Mouse (Mus musculus): ENCODE results near the gene Ankmy2. TPM values are rescaled to one million over a fixed set of nuclear protein-coding genes. Genes with fewer than 3 reads are reported as not detected.
A peak's percentile ranks its signal among the peaks of the same experiment; 100 is the strongest.
"Not testable (repeated sequence)": the region's sequence is repeated elsewhere in the genome, so short reads cannot be mapped to it uniquely, and the experiment has no call there.

The Ankmy2 gene
- polyA plus RNA-seq, 1 experiment from 2014 or later: 36.9 TPM

- Histone ChIP-seq H3K4me2 (no peak overlapping the region), H3K4me3 (replicated peaks) (no peak overlapping the region), H3K27ac (no peak overlapping the region), H3K9me3 (replicated peaks) (no peaks in the 10 kb centered on the region), H3K36me3 (peaks cover 6% of the 10 kb centered on the region; the same call in 1 of the 2 replicates), H3K4me1 (0 out of 2 replicates have a peak, but pooled peaks cover 5% of the 10 kb centered on the region), H3K9ac (no peak overlapping the region), H3K27me3 (no peaks in the 10 kb centered on the region)
- ATAC-seq (replicated peaks; ENCODE audit: low FRiP score): no peak
- 82% methylated on average over 7 of the region's 7 CpGs for WGBS
Measured at GRCm38 (mm10) chr12:36164126-36164791, 7.3 kb downstream of the Ankmy2 start.

GRCm38 (mm10) chr12:36165299-36165698 lies 8.4 kb downstream of the Ankmy2 start:
- Histone ChIP-seq H3K4me2 (no peak overlapping the region), H3K36me3 (peaks cover 12% of the 10 kb centered on the region), H3K4me1 (0 out of 2 replicates have a peak, but pooled peaks cover 5% of the 10 kb centered on the region), H3K27ac (no peak overlapping the region), H3K9me3 (replicated peaks) (no peaks in the 10 kb centered on the region), H3K4me3 (replicated peaks) (no peak overlapping the region), H3K27me3 (no peaks in the 10 kb centered on the region), H3K9ac (no peak overlapping the region)
- 0 out of 2 replicates have a peak, but pooled peaks have one; percentile 6 for ATAC-seq (replicated peaks; ENCODE audit: low FRiP score)
- WGBS: 62% methylated on average over 1 of the region's 1 CpGs

GRCm38 (mm10) chr12:36177227-36177626 lies 20.3 kb downstream of the Ankmy2 start:
- Histone ChIP-seq H3K9me3 (replicated peaks) (no peaks in the 10 kb centered on the region), H3K27ac (no peak overlapping the region), H3K36me3 (peaks cover 73% of the 10 kb centered on the region), H3K4me1 (no peaks in the 10 kb centered on the region), H3K4me3 (replicated peaks) (no peak overlapping the region), H3K9ac (no peak overlapping the region), H3K4me2 (no peak overlapping the region), H3K27me3 (no peaks in the 10 kb centered on the region)
- WGBS: 88% methylated on average over 5 of the region's 5 CpGs
- no peak for ATAC-seq (replicated peaks; ENCODE audit: low FRiP score)

GRCm38 (mm10) chr12:36182570-36182969 lies 25.7 kb downstream of the Ankmy2 start:
- Histone ChIP-seq H3K4me2 (no peak overlapping the region), H3K36me3 (peaks cover 63% of the 10 kb centered on the region), H3K9me3 (replicated peaks) (no peaks in the 10 kb centered on the region), H3K27me3 (no peaks in the 10 kb centered on the region), H3K4me1 (no peaks in the 10 kb centered on the region), H3K4me3 (replicated peaks) (no peak overlapping the region), H3K9ac (no peak overlapping the region), H3K27ac (no peak overlapping the region)
- ATAC-seq (replicated peaks; ENCODE audit: low FRiP score): no peak
- WGBS: 70% methylated on average over 6 of the region's 6 CpGs

- no peak overlapping the region for H3K27ac ChIP-seq
- no peak overlapping the region for H3K9ac ChIP-seq
- H3K9me3 ChIP-seq (replicated peaks): no peaks in the 10 kb centered on the region
- no peaks in the 10 kb centered on the region for H3K4me1 ChIP-seq
- 73% methylated on average over 6 of the region's 6 CpGs for WGBS
- ATAC-seq (replicated peaks; ENCODE audit: low FRiP score): no peak
- H3K36me3 ChIP-seq: peaks cover 78% of the 10 kb centered on the region
- no peak overlapping the region for H3K4me3 ChIP-seq (replicated peaks)
- H3K27me3 ChIP-seq: no peaks in the 10 kb centered on the region
- H3K4me2 ChIP-seq: no peak overlapping the region
Measured at GRCm38 (mm10) chr12:36187081-36187480, 30.2 kb downstream of the Ankmy2 start.

- no peak for ATAC-seq (replicated peaks; ENCODE audit: low FRiP score)
- WGBS: 82% methylated on average over 3 of the region's 3 CpGs
- no peak overlapping the region for H3K4me2 ChIP-seq
- peaks cover 73% of the 10 kb centered on the region for H3K36me3 ChIP-seq
- H3K4me3 ChIP-seq (replicated peaks): no peak overlapping the region
- no peak overlapping the region for H3K27ac ChIP-seq
- no peaks in the 10 kb centered on the region for H3K4me1 ChIP-seq
- no peak overlapping the region for H3K9ac ChIP-seq
- no peaks in the 10 kb centered on the region for H3K27me3 ChIP-seq
- no peaks in the 10 kb centered on the region for H3K9me3 ChIP-seq (replicated peaks)
Measured at GRCm38 (mm10) chr12:36189610-36190009, 32.7 kb downstream of the Ankmy2 start.

- Histone ChIP-seq H3K4me3 (replicated peaks) (no peak overlapping the region), H3K9me3 (replicated peaks) (no peaks in the 10 kb centered on the region), H3K9ac (no peak overlapping the region), H3K27me3 (no peaks in the 10 kb centered on the region), H3K4me1 (no peaks in the 10 kb centered on the region), H3K4me2 (no peak overlapping the region), H3K36me3 (peaks cover 81% of the 10 kb centered on the region), H3K27ac (no peak overlapping the region)
- 86% methylated on average over 5 of the region's 5 CpGs for WGBS
- no peak for ATAC-seq (replicated peaks; ENCODE audit: low FRiP score)
Measured at GRCm38 (mm10) chr12:36190343-36190742, 33.4 kb downstream of the Ankmy2 start.

- H3K4me1 ChIP-seq: no peaks in the 10 kb centered on the region
- no peak for ATAC-seq (replicated peaks; ENCODE audit: low FRiP score)
- no peak overlapping the region for H3K4me2 ChIP-seq
- WGBS: 94% methylated on average over 7 of the region's 7 CpGs
- peaks cover 19% of the 10 kb centered on the region for H3K9me3 ChIP-seq (replicated peaks)
- no peak overlapping the region for H3K4me3 ChIP-seq (replicated peaks)
- no peak overlapping the region for H3K27ac ChIP-seq
- H3K27me3 ChIP-seq: no peaks in the 10 kb centered on the region
- no peak overlapping the region for H3K9ac ChIP-seq
- H3K36me3 ChIP-seq: peaks cover 82% of the 10 kb centered on the region
Measured at GRCm38 (mm10) chr12:36194976-36195375, 38.1 kb downstream of the Ankmy2 start.

GRCm38 (mm10) chr12:36205579-36206119 lies 48.7 kb downstream of the Ankmy2 start:
- not testable (repeated sequence) for H3K4me1 ChIP-seq

GRCm38 (mm10) chr12:36207072-36207799 lies 50.3 kb downstream of the Ankmy2 start:
- peak; percentile 83 for ATAC-seq (replicated peaks; ENCODE audit: low FRiP score)
- no peaks in the 10 kb centered on the region for H3K36me3 ChIP-seq
- WGBS: 43% methylated on average over 9 of the region's 9 CpGs
- no peaks in the 10 kb centered on the region for H3K27me3 ChIP-seq
- H3K4me3 ChIP-seq (replicated peaks): no peak overlapping the region
- H3K27ac ChIP-seq: no peak overlapping the region
- no peak overlapping the region for H3K9ac ChIP-seq
- peak overlapping the region; percentile 23 for H3K4me2 ChIP-seq
- no peaks in the 10 kb centered on the region for H3K9me3 ChIP-seq (replicated peaks)
- H3K4me1 ChIP-seq: 0 out of 2 replicates have a peak, but pooled peaks cover 3% of the 10 kb centered on the region

More at GRCm38 (mm10) chr12:36205579-36206119, 48.7 kb downstream of the Ankmy2 start:
- not testable (repeated sequence) for H3K27me3 ChIP-seq; H3K9ac ChIP-seq; ATAC-seq (replicated peaks; ENCODE audit: low FRiP score); H3K9me3 ChIP-seq (replicated peaks); H3K36me3 ChIP-seq; H3K4me2 ChIP-seq; H3K4me3 ChIP-seq (replicated peaks); H3K27ac ChIP-seq
- WGBS: 50% methylated on average over 5 of the region's 5 CpGs

- H3K27me3 ChIP-seq: no peaks in the 10 kb centered on the region
- H3K4me1 ChIP-seq: 0 out of 2 replicates have a peak, but pooled peaks cover 3% of the 10 kb centered on the region
- no peaks in the 10 kb centered on the region for H3K36me3 ChIP-seq
- 67% methylated on average over 7 of the region's 7 CpGs for WGBS
- H3K9me3 ChIP-seq (replicated peaks): no peaks in the 10 kb centered on the region
- H3K4me2 ChIP-seq: peak overlapping the region; percentile 23
- no peak overlapping the region for H3K4me3 ChIP-seq (replicated peaks)
- no peak overlapping the region for H3K27ac ChIP-seq
- no peak for ATAC-seq (replicated peaks; ENCODE audit: low FRiP score)
- H3K9ac ChIP-seq: no peak overlapping the region
Measured at GRCm38 (mm10) chr12:36207800-36208148, 50.9 kb downstream of the Ankmy2 start.

- H3K4me3 ChIP-seq (replicated peaks): no peak overlapping the region
- H3K9ac ChIP-seq: no peak overlapping the region
- no peak overlapping the region for H3K4me2 ChIP-seq
- ATAC-seq (replicated peaks; ENCODE audit: low FRiP score): no peak
- H3K36me3 ChIP-seq: no peaks in the 10 kb centered on the region
- no peaks in the 10 kb centered on the region for H3K27me3 ChIP-seq
- no peak overlapping the region for H3K27ac ChIP-seq
- 76% methylated on average over 19 of the region's 19 CpGs for WGBS
- 0 out of 2 replicates have a peak, but pooled peaks cover 3% of the 10 kb centered on the region for H3K4me1 ChIP-seq
- no peaks in the 10 kb centered on the region for H3K9me3 ChIP-seq (replicated peaks)
Measured at GRCm38 (mm10) chr12:36208456-36208855, 51.5 kb downstream of the Ankmy2 start.

Data from kidney, embryonic 15.5 days (tissue).